In genomic region chr5:110525701-110526100, GRCm38 (mm10) we compare ENCODE assay signal across 21 mouse cellular contexts. TPM values are rescaled to one million over a fixed set of nuclear protein-coding genes. Genes with fewer than 3 reads are reported as not detected.
"Had no signal": no experiment of that assay in that cellular context is flagged by ENCODE, and none has a peak within 500 bp of the region (broad histone marks: within the 10 kb centered on the region; RNA-seq: fewer than 3 reads in every experiment).

No protein-coding gene starts in this region.

- DNase-seq: cerebellum, adult 9-10 months; cerebellum, adult 9-11 months; cerebellum, postnatal 10 days; cerebellum, postnatal 14 days; cerebellum, postnatal 25 days; cerebellum, postnatal 36 days; embryo, embryonic 11 days; forebrain, postnatal 0 days; gastrocnemius, adult 2 months; gastrocnemius, postnatal 10 days; gastrocnemius, postnatal 14 days; gastrocnemius, postnatal 25 days; gastrocnemius, postnatal 36 days; heart, adult 11 months; heart, adult 18-20 months; heart, adult 2 months had no signal

RNA-seq across cellular contexts. Expression of gene Galnt9, which starts 18.5 kb away (rescaled TPM):
- total RNA-seq: common myeloid progenitor, adult 5-6 weeks; gastrocnemius, adult 18-20 months; gastrocnemius, adult 2 months; gastrocnemius, adult 8-10 months; gastrocnemius, postnatal 14 days; gastrocnemius, postnatal 25 days; gastrocnemius, postnatal 36 days; granulocyte monocyte progenitor cell, adult 5-6 weeks; heart, adult 2 months; heart, adult 8-10 months had no signal
